Mouse (Mus musculus) kidney, embryonic 16.5 days (tissue): Measurements from ENCODE around the gene Thsd7a. TPM values are rescaled to one million over a fixed set of nuclear protein-coding genes. Genes with fewer than 3 reads are reported as not detected.

Source experiments
- ATAC-seq: fragments of 200-750 bp; cut with Nextera tagmentation; 2 replicates; pipeline ENCODE4 v1.8.0; 2017; ENCODE audit warnings: moderate TSS enrichment; ENCODE audit not compliant: low FRiP score, low TSS enrichment
- H3K27ac ChIP-seq: fragments of 300-500 bp; sonication (generic); 2 replicates; pipeline ENCODE4 v1.5.1; 2014; ENCODE audit warnings: low read length
- H3K27me3 ChIP-seq: fragments of 300-500 bp; sonication (generic); 2 replicates; pipeline ENCODE4 v1.6.1; 2014; ENCODE audit warnings: low read length, control low read depth, mixed read lengths; ENCODE audit not compliant: insufficient read depth
- H3K36me3 ChIP-seq: fragments of 300-500 bp; sonication (generic); 2 replicates; pipeline ENCODE4 v1.6.1; 2014; ENCODE audit warnings: low read length, control low read depth, mixed read lengths; ENCODE audit not compliant: insufficient read depth
- H3K4me1 ChIP-seq: fragments of 300-500 bp; sonication (generic); 2 replicates; pipeline ENCODE4 v1.6.1; 2014; ENCODE audit warnings: low read length, control low read depth, mixed read lengths; ENCODE audit not compliant: insufficient read depth
- H3K4me2 ChIP-seq: fragments of 300-500 bp; sonication (generic); replicated peaks from 2 replicates; pipeline ENCODE4 v1.6.1; 2014; ENCODE audit warnings: low read depth, low read length
- H3K4me3 ChIP-seq: fragments of 300-500 bp; sonication (generic); 2 replicates; pipeline ENCODE4 v1.5.1; 2014; ENCODE audit warnings: mild to moderate bottlenecking, low read length
- H3K9ac ChIP-seq: fragments of 300-500 bp; sonication (generic); replicated peaks from 2 replicates; pipeline ENCODE4 v1.6.1; 2014; ENCODE audit warnings: low read length
- H3K9me3 ChIP-seq: fragments of 300-500 bp; sonication (generic); 2 replicates; pipeline ENCODE4 v1.6.1; 2016; ENCODE audit warnings: low read length, control low read depth
- WGBS: fragments of 180-500 bp; shearing (Covaris S2); extraction: QIAGEN DNeasy Blood & Tissue Kit; methylation state at CpG from one replicate; pipeline ENCODE4 v1.1.7; 2014; 5-methylcytosine and 5-hydroxymethylcytosine counted together
- polyA plus RNA-seq: library from polyadenylated mRNA; unstranded; fragments of >200 nt; fragmentation: Nextera tagmentation; extraction: Ambion mirVana; gene quantifications from 2 replicates; pipeline ENCODE4 v1.2.1, GENCODE M21; 2015

Gene Thsd7a
- polyA plus RNA-seq, 1 experiment from 2014 or later = 7.9 TPM

DNA sequence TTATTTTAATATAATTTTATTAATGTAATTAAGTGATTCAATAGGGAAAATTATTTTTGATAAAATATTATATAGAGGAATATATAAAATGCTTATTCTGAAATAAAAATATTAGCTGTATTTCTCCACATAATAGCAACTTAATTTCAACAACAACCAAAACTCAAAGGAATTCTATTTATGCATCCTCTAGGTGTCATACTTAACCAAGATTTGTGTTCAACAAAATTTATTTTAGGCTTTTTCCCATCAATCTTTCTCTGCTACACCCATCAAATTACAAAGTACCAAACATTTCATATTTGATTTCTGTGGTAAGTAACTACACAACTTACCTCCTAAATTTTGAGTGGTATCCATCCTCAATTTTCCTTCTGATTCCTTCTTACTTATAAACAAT, 3.1 kb upstream of the Thsd7a start:
- Histone ChIP-seq H3K4me2 (no peak overlapping the region), H3K4me1 (peaks cover 7% of the 10 kb centered on the region; the same call in 1 of the 2 replicates), H3K9me3 (peaks cover 4% of the 10 kb centered on the region; the same call in 1 of the 2 replicates), H3K4me3 (no peak overlapping the region), H3K9ac (no peak overlapping the region), H3K27me3 (no peaks in the 10 kb centered on the region), H3K36me3 (no peaks in the 10 kb centered on the region), H3K27ac (no peak overlapping the region)
- no peak for ATAC-seq

DNA sequence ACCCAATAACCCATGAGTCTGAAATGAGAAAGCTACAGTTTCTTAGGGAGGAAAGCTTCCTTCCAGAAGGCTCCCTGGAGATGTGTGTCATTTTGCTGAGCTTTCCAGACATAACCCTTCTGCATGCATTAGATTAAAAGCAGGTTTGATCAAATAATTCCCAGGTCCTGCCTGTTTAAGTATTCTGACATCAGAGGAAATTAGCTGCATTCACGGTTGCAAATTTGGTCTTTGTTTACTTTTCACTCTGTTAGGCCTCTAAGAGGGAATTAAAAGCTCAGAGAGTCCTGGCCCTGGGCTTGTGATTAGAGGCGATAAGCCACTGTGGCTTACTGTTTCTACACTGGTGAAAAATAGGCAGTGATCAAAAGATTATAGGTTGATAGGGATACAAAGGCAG, 1.2 kb upstream of the Thsd7a start:
- Histone ChIP-seq H3K36me3 (no peaks in the 10 kb centered on the region), H3K27me3 (no peaks in the 10 kb centered on the region), H3K4me1 (peaks cover 7% of the 10 kb centered on the region; the same call in 1 of the 2 replicates), H3K4me2 (no peak overlapping the region), H3K4me3 (no peak overlapping the region), H3K9me3 (no peaks in the 10 kb centered on the region), H3K9ac (no peak overlapping the region), H3K27ac (no peak overlapping the region)
- WGBS = 32% methylated on average over 2 of the region's 2 CpGs
- no peak for ATAC-seq

DNA sequence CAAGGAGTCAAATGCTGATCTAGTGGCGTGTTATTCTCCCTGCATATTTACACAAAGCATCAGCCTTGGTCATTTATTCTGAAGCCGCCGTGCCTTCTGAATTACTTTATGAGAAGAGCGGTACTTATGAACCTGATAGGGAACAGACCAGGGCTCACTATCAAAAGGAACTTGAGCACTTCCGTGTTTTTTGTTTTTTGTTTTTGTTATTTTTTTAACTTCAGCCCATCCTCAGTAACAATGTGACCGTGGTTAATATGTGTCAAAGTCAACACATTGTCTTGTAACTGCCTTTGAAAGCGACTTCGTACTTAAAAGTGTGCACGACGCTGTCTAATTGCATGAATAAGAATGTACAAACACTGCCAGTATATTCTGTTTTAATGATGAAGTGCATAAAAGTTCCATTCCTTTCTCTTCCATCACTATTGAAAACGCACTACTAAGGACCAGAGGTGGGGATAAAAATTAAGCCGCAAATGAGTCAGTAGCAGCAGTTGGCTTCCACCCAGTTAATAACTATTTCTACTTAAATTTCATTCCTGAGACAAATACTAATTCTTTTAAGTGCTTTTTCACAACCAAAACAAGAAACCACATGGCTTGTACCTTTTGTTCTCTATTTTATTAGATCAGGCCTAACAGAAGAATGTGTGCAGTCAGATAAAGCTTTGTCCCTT, 461 bp upstream of the Thsd7a start:
- H3K27ac ChIP-seq = peak overlapping the region; percentile 76; the same call in 1 of the 2 replicates

GRCm38 (mm10) chr6:12748454-12748786, 790 bp downstream of the Thsd7a start:
- under 1% methylated on average over 6 of the region's 6 CpGs for WGBS
- ATAC-seq = no peak
- H3K4me3 ChIP-seq = peak overlapping the region; percentile 73
- no peaks in the 10 kb centered on the region for H3K9me3 ChIP-seq
- H3K4me1 ChIP-seq = peaks cover 7% of the 10 kb centered on the region; the same call in 1 of the 2 replicates
- peak overlapping the region; percentile 76 for H3K27ac ChIP-seq
- H3K9ac ChIP-seq = peak overlapping the region; percentile 70
- no peaks in the 10 kb centered on the region for H3K27me3 ChIP-seq
- H3K36me3 ChIP-seq = no peaks in the 10 kb centered on the region
- H3K4me2 ChIP-seq = peak overlapping the region; percentile 90

More for the DNA sequence above, 461 bp upstream of the Thsd7a start:
- Histone ChIP-seq H3K27me3 (no peaks in the 10 kb centered on the region), H3K9ac (peak overlapping the region; percentile 70), H3K36me3 (no peaks in the 10 kb centered on the region), H3K4me2 (peak overlapping the region; percentile 90), H3K9me3 (no peaks in the 10 kb centered on the region), H3K4me1 (peaks cover 7% of the 10 kb centered on the region; the same call in 1 of the 2 replicates), H3K4me3 (peak overlapping the region; percentile 73)
- no peak for ATAC-seq
- 14% methylated on average over 12 of the region's 12 CpGs for WGBS

DNA sequence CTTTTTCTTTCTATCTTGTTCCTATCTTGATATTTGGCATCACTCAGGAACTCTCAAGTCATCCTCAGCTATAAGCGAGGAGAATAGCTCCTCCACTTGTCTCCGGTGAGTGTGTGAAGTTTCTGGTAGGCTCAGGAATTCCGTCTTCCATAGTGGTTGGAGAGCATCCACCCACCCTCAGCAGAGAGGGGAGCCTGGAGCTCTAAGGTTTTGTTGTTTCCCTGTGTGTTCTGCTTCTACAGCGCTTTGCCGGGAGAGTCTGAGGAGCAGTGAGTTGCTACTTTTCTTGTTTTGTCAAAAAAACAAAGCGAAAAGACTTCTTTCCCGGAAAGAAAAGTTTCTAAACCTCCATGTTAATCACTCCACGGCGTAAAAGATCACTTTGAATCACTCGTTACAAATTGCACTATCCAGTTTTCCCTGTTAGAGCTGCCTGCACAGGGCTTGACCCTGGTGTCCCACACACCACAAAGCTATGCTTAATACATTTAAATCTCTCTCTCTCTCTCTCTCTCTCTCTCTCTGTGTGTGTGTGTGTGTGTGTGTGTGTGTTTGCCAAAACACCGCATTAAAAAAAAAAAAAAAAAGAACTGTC, 1.3 kb downstream of the Thsd7a start:
- Histone ChIP-seq H3K4me1 (peaks cover 7% of the 10 kb centered on the region; the same call in 1 of the 2 replicates), H3K27me3 (no peaks in the 10 kb centered on the region), H3K4me3 (peak overlapping the region; percentile 73), H3K27ac (no peak overlapping the region; the same call in 1 of the 2 replicates), H3K4me2 (peak overlapping the region; percentile 90), H3K9ac (peak overlapping the region; percentile 40; the same call in 1 of the 2 replicates), H3K9me3 (no peaks in the 10 kb centered on the region), H3K36me3 (no peaks in the 10 kb centered on the region)
- 10% methylated on average over 11 of the region's 11 CpGs for WGBS
- ATAC-seq = no peak

GRCm38 (mm10) chr6:12742791-12743190, 6.4 kb downstream of the Thsd7a start:
- no peak for ATAC-seq
- Histone ChIP-seq H3K9ac (no peak overlapping the region), H3K9me3 (no peaks in the 10 kb centered on the region), H3K4me1 (no peaks in the 10 kb centered on the region), H3K36me3 (no peaks in the 10 kb centered on the region), H3K27me3 (no peaks in the 10 kb centered on the region), H3K27ac (no peak overlapping the region), H3K4me3 (no peak overlapping the region), H3K4me2 (no peak overlapping the region)
- 87% methylated on average over 4 of the region's 4 CpGs for WGBS

- ATAC-seq = no peak
- no peak overlapping the region for H3K27ac ChIP-seq
- 63% methylated on average over 3 of the region's 3 CpGs for WGBS
Measured at GRCm38 (mm10) chr6:12733924-12734323, 15.3 kb downstream of the Thsd7a start.

DNA sequence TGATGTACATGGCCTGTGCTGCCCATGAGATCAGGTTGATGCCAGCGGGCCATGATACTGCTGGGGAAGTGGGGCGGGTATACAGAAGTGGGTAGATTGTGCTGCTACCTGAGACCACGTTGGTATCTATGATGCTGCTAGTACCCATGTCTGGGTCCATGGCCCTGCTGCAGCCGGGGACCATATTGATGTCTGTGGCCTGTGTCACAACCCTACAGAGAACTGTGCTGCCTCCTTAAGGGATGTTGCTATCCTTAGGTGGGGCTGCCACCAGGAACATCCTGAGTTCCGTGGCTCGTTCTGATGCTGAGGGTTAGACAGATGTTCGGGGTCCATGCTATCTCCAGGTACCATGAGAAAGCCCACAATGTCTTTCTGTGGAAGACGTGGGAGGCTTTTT, 33.1 kb downstream of the Thsd7a start:
- ATAC-seq = no peak
- Histone ChIP-seq H3K4me3 (no peak overlapping the region), H3K27me3 (no peaks in the 10 kb centered on the region), H3K36me3 (no peaks in the 10 kb centered on the region), H3K9me3 (no peaks in the 10 kb centered on the region), H3K4me2 (no peak overlapping the region), H3K4me1 (no peaks in the 10 kb centered on the region), H3K9ac (no peak overlapping the region), H3K27ac (no peak overlapping the region)
- 92% methylated on average over 8 of the region's 8 CpGs for WGBS

More at GRCm38 (mm10) chr6:12733924-12734323, 15.3 kb downstream of the Thsd7a start:
- Histone ChIP-seq H3K36me3 (no peaks in the 10 kb centered on the region), H3K9me3 (0 out of 2 replicates have a peak, but pooled peaks cover 3% of the 10 kb centered on the region), H3K9ac (no peak overlapping the region), H3K4me1 (no peaks in the 10 kb centered on the region), H3K4me3 (no peak overlapping the region), H3K4me2 (no peak overlapping the region), H3K27me3 (no peaks in the 10 kb centered on the region)

GRCm38 (mm10) chr6:12712581-12712980, 36.6 kb downstream of the Thsd7a start:
- 65% methylated on average over 3 of the region's 3 CpGs for WGBS
- no peaks in the 10 kb centered on the region for H3K9me3 ChIP-seq
- no peak overlapping the region for H3K4me3 ChIP-seq
- no peak for ATAC-seq
- H3K4me2 ChIP-seq = no peak overlapping the region
- no peak overlapping the region for H3K27ac ChIP-seq
- H3K27me3 ChIP-seq = no peaks in the 10 kb centered on the region
- H3K9ac ChIP-seq = no peak overlapping the region
- no peaks in the 10 kb centered on the region for H3K36me3 ChIP-seq
- no peaks in the 10 kb centered on the region for H3K4me1 ChIP-seq

DNA sequence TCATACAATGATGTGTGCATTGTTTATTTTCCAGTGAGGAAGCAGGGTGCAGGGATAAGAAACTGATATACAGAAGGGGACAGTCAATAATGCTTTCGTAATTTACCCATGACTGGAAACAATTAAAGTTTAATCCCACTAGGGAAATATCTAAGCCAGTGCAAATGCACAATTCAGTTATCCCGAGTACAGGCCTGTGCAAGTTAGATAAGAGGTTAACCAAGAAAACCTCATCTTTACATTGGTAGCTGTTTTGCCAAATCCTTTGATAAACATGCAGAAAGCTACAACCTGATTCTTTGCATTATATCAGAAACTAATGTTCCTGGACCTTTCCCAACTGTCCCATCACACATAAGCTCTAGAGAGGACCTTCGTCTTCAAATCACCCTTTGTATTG, 46.3 kb downstream of the Thsd7a start:
- Histone ChIP-seq H3K27ac (no peak overlapping the region), H3K9ac (no peak overlapping the region), H3K9me3 (no peaks in the 10 kb centered on the region), H3K27me3 (no peaks in the 10 kb centered on the region), H3K36me3 (no peaks in the 10 kb centered on the region), H3K4me2 (no peak overlapping the region), H3K4me1 (no peaks in the 10 kb centered on the region), H3K4me3 (no peak overlapping the region)
- no peak for ATAC-seq
- 86% methylated on average over 3 of the region's 3 CpGs for WGBS
